Mouse (Mus musculus) ovary, postnatal 14 days (tissue): ENCODE measurements around the gene Ahnak.
"Not testable (repeated sequence)": the region's sequence is repeated elsewhere in the genome, so short reads cannot be mapped to it uniquely, and the experiment has no call there.

Source experiments
- DNase-seq: peaks from one replicate; pipeline ENCODE4 v3.0.0; 2022; ENCODE audit warnings: low spot score

The Ahnak gene

DNA sequence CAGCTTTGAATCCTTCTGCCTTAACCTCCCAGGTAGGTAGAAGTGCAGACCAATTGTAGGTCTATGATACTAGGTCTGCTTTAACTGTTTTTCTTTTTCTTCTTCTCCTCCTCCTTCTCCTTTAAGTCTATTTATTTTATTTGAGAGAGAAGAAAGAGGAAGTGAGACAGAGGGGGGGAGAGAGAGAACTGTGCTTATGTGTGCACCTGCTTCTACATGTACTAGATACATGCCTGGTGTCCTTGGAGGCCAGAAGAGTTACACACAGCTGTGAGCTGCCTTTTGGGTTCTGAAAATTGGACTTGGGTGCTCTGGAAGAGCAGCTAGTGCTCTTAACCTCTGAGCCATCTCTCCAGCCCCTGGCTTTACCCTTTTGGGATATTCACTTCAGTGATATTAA is 52.0 kb downstream of the Ahnak start:
- no peak for DNase-seq

DNA sequence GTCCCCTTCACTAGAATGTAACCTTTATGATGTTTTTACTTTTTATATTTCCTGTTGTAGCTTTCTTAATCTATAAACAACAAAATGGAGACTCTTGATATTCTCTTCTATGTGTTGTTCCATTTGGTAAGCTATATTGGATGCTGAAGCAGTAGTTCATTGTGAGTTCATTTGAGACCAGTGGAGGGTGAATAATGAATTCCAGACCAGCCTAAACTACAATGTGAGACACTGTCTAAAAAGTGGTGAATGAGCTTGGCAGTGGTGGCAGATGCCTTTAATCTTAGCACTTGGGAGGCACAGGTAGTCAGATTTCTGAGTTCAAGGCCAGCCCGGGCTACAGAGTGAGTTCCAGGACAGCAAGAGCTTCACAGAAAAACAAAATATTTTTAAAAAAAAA is 54.0 kb downstream of the Ahnak start:
- DNase-seq, result no peak

- no peak for DNase-seq
Measured at GRCm38 (mm10) chr19:9044291-9044690, 55.2 kb downstream of the Ahnak start.

DNA sequence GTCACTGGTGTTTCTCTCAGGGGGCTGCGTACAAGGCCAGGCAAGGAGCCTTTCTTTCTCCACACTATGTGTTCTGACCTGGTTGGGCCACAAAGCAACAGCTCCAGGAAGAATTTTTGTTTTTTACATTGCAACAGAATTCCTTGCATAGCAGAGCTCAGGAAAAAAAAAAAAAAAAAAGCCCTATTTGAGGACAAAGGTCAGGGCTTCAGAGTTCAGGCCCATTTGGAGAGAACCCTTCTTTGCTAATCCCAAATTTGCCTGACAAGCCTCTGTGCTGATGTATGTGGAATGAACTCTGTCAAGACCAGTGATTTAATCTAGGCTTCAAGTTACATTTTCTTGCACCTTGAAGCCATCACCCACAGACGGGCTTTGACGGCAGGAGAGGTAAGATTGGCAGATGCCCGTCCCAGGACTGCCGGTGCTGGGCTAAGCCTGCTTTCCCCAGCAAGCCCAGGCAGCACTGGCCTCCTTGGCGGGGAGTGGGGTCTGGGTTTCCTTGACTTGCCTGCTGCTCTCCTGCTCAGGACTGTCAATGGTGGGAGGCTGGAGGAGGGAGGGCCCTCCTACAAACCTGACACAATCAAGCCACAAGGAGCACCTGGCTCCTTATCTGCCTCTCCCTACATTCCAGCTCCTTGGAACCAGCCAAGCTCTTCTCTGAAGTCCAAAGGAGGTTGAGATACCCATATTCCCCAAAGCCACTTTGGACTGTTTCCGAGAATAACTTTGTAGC is 58.3 kb downstream of the Ahnak start:
- no peak for DNase-seq

DNA sequence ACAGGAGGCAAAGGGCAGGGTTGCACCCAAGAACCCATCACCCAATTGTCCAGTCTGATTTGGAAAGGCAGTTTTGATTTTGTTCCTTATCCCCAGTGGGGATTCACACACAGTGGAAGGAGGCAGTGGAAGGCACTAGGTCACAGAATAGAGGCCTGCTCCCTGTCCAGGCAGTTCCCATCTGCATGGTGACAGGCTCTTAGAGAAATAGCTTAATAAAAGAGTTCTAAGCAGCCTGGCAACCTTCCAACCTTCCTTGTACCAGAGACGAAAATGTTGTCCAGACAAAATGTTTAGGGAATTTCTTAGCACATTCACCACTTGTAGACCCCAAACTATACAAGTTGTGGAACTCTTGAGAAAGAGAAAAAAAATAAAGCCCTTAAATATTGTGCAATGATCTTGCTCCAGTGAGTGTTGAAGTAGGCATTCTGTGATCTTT is 58.9 kb downstream of the Ahnak start:
- DNase-seq, result peak; percentile 22

DNA sequence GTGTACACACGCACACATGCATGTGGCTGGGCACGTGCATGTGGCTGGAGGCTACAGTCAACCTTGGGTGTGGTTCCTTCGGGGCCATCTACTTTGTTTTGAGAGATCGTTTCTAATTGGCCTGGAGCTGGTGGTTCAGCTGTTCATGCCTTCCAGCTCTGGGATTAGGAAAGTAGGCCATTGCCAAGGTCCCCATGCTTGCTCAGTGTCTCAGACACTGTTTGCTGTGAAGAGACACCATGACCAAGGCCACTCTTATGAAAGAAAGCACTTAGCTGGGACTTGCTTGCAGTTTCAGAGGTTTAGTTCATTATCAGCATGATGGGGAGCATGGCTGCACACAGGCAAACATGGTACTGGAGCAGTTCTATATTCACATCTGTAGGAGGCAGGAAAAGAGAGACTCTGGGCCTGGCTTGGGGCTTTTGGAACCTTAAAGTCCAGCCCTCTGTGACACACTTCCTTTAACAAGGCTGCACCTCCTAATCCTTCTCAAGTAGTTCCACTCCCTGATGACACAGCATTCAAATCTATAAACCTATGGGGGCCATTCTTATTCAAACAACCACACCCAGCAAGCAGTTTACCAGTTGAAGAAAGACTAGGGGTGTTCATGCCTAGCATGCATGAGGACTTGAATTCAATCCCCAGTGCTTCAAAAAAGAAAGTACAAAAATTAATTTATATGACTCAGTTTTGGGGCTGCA is 60.0 kb downstream of the Ahnak start:
- DNase-seq, result no peak

DNA sequence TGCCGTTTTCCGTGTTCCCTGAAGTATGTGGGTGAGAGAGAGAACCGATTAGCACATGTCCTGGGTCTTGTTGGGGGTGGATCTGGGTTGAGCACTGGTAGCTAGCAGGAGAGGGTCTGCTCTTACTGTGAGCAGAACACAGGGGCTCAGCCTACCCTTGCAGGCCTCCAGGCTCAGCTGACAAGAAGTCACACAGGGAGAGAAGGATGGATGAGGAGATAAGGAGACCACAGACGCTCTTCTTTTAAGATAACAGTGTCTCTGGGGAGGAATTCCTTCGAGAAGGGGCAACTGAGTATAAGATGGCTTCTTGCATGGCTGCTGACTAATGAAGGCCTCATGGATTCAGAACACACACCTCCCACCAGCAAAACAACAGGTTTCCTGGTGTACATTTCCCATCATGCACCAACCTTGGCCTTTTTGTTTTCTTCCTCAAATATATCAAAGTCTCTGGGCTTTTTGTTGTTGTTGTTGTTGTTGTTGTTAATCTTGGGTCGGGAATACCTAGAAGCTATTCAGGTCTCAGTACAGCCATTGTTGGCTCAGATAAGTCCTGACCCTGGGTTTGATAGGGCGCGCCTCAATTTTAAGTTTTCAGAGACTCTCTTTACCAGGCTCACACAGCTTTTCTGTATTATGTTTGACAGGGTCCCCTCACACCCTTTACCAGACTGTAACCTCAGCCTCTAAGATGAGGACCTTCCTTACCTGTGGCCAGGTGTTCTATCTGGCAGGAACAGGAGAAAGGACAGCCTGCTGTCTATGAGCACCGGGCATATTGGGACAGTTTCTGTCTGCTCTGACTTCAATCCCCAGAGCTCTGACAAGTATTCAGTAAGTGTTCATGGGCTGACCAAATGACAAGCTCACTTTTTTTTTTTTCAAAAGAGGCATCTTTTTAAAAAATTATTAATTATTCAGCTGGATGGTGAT is 61.5 kb downstream of the Ahnak start:
- DNase-seq, result no peak

DNA sequence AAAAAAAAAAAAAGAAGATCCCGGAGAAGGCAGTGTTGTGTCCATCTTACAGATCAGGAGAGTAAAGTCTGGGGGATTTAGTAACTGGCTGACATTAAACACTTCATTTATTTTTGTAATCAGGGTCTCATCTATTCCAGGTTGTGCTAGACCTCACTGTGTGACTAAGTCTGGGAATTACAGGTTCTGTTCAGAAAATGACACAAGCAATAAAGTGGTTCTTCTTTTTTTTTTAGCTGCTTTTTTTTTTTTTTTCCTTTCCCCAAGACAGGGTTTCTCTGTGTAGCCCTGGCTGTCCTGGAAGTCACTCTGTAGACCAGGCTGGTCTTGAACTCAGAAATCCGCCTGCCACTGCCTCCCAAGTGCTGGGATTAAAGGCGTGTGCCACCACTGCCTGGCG is 62.9 kb downstream of the Ahnak start:
- DNase-seq, result not testable (repeated sequence)

GRCm38 (mm10) chr19:9052803-9053431 is 63.8 kb downstream of the Ahnak start:
- no peak for DNase-seq

DNA sequence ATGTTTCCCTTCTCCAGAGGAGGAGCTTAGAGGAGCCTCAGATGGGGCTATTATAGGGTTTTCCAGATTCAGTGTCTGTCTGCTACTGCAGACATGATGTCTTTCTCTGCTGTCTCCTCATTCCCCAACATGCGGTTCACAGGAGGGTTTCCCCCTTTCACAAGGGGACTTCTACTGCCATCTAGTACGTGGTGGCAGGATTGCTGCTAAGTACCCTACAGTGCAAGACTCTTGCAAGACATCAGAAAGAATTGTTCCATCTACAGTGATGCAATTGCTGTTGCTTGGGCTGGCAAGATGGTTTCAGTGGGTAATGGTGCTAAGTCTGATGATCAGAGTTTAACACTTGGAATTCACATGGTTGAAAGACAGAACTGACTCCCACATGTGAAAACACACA is 66.1 kb downstream of the Ahnak start:
- DNase-seq, result no peak

GRCm38 (mm10) chr19:9055703-9056355 is 66.7 kb downstream of the Ahnak start:
- DNase-seq, result no peak

GRCm38 (mm10) chr19:9057679-9058078 is 68.6 kb downstream of the Ahnak start:
- no peak for DNase-seq

DNA sequence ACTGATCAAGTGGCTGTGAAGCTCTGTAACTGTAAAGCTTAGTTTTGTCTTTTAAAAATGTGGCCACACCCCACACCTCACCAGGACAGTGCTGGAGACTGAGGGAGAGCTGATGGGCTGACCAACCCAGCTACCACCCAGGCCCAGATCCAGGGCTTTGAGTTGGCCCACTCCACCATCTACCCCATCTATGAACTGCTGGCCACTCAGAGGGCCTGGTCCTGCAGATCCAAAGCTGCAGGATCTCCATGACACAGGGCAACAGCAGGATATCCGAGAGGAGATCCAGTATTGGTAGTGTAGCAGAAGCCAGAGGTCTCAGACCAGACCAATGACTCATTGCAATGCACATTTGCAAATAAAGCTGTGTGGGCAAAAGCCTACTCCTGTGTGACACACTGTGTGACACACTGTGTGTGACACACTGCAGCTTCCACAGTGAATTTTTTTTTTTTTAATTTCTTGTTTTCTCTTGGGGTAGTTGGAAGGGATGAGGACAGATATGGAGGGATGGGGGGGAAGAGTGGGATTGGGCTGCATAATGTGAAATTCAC is 69.3 kb downstream of the Ahnak start:
- DNase-seq, result no peak

DNA sequence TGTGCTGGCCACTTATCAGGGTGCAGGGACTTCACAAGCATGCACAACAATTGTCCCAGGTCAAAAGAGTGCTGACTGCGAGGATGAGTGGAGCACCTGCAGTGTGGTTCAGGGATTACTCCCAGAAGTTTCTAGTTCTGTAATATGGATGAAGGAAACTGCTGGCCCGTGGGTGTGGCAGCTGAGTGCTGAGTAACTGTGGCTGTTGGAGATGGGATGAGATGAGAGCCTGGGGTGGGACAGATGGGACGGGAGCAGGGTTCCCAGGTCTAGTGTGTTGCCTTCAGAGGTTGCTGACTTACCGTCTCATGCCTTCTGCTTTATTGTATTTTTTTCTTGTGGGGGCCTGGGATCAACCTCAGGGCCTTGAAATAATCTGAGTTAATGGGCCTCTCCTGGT is 69.9 kb downstream of the Ahnak start:
- DNase-seq, result no peak

- no peak for DNase-seq
Measured at GRCm38 (mm10) chr19:9059391-9059790, 70.3 kb downstream of the Ahnak start.

GRCm38 (mm10) chr19:9060103-9060502 is 71.0 kb downstream of the Ahnak start:
- DNase-seq, result no peak

GRCm38 (mm10) chr19:9061221-9061893 is 72.3 kb downstream of the Ahnak start:
- no peak for DNase-seq

GRCm38 (mm10) chr19:9062822-9063221 is 73.7 kb downstream of the Ahnak start:
- no peak for DNase-seq

DNA sequence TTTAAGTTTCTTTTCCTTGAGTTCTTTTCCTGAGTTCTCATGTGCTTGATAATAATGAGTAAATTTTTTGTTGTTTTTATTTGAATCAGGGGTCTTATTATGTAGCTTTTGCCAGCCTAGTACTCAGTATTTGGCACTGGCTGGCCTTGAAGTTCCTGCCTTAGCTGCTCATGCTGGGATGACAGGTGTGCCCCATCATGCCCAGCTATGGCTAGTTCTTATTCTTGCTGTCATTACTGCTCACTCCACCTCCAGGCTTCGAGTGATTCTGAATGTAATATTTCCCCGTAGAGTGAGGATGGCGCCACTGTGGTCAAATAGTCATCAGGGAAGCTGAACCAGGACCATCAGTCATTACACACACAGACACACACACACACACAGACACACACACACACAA is 74.7 kb downstream of the Ahnak start:
- DNase-seq, result no peak
